Mouse (Mus musculus): ENCODE data around the gene Bcl7b.
A peak's percentile ranks its signal among the peaks of the same experiment; 100 is the strongest.

Gene Bcl7b

GRCm38 (mm10) chr5:135168063-135169062, at the start of gene Bcl7b:
Gene Bcl7b, plus strand, starts transcription at chr5:135168283.
- TF ChIP-seq GATA4 (IDR thresholded peaks at IDR 0.05; ENCODE audit: insufficient replicate concordance, low read length): no peak

GRCm38 (mm10) chr5:135118589-135119081, 49.4 kb upstream of the Bcl7b start:
- peak; percentile 93 for TF ChIP-seq GATA4 (IDR thresholded peaks at IDR 0.05; ENCODE audit: insufficient replicate concordance, low read length)

- no peak for TF ChIP-seq GATA4 (IDR thresholded peaks at IDR 0.05; ENCODE audit: insufficient replicate concordance, low read length)
These were observed 47.3 kb upstream of the Bcl7b start for GRCm38 (mm10) chr5:135120753-135121152.

GRCm38 (mm10) chr5:135126121-135126520, 42.0 kb upstream of the Bcl7b start:
- no peak for TF ChIP-seq GATA4 (IDR thresholded peaks at IDR 0.05; ENCODE audit: insufficient replicate concordance, low read length)

- no peak for TF ChIP-seq GATA4 (IDR thresholded peaks at IDR 0.05; ENCODE audit: insufficient replicate concordance, low read length)
These were observed 40.4 kb upstream of the Bcl7b start for GRCm38 (mm10) chr5:135127669-135128068.

- TF ChIP-seq GATA4 (IDR thresholded peaks at IDR 0.05; ENCODE audit: insufficient replicate concordance, low read length): no peak
These were observed 38.3 kb upstream of the Bcl7b start for GRCm38 (mm10) chr5:135129747-135130146.

- no peak for TF ChIP-seq GATA4 (IDR thresholded peaks at IDR 0.05; ENCODE audit: insufficient replicate concordance, low read length)
These were observed 34.2 kb upstream of the Bcl7b start for GRCm38 (mm10) chr5:135133736-135134405.

- no peak for TF ChIP-seq GATA4 (IDR thresholded peaks at IDR 0.05; ENCODE audit: insufficient replicate concordance, low read length)
These were observed 33.5 kb upstream of the Bcl7b start for GRCm38 (mm10) chr5:135134534-135134933.

- no peak for TF ChIP-seq GATA4 (IDR thresholded peaks at IDR 0.05; ENCODE audit: insufficient replicate concordance, low read length)
These were observed 28.2 kb upstream of the Bcl7b start for GRCm38 (mm10) chr5:135139881-135140280.

- no peak for TF ChIP-seq GATA4 (IDR thresholded peaks at IDR 0.05; ENCODE audit: insufficient replicate concordance, low read length)
These were observed 23.6 kb upstream of the Bcl7b start for GRCm38 (mm10) chr5:135144469-135144868.

GRCm38 (mm10) chr5:135145532-135145931, 22.6 kb upstream of the Bcl7b start:
- no peak for TF ChIP-seq GATA4 (IDR thresholded peaks at IDR 0.05; ENCODE audit: insufficient replicate concordance, low read length)

- TF ChIP-seq GATA4 (IDR thresholded peaks at IDR 0.05; ENCODE audit: insufficient replicate concordance, low read length): no peak
These were observed 22.1 kb upstream of the Bcl7b start for GRCm38 (mm10) chr5:135145955-135146354.

- TF ChIP-seq GATA4 (IDR thresholded peaks at IDR 0.05; ENCODE audit: insufficient replicate concordance, low read length): no peak
These were observed 19.4 kb upstream of the Bcl7b start for GRCm38 (mm10) chr5:135148715-135149052.

- TF ChIP-seq GATA4 (IDR thresholded peaks at IDR 0.05; ENCODE audit: insufficient replicate concordance, low read length): no peak; the same call in 1 of the 2 replicates
These were observed 18.8 kb upstream of the Bcl7b start, which contains the start of gene Tbl2 for GRCm38 (mm10) chr5:135149053-135149819. Gene Tbl2, plus strand, starts transcription at chr5:135149657.

- no peak for TF ChIP-seq GATA4 (IDR thresholded peaks at IDR 0.05; ENCODE audit: insufficient replicate concordance, low read length)
These were observed 18.3 kb upstream of the Bcl7b start for GRCm38 (mm10) chr5:135149820-135150178.

Measured in liver, adult (tissue).